Mouse (Mus musculus) forebrain, embryonic 13.5 days (tissue): ENCODE measurements around the gene Cop1. TPM values are rescaled to one million over a fixed set of nuclear protein-coding genes. Genes with fewer than 3 reads are reported as not detected.
A peak's percentile ranks its signal among the peaks of the same experiment; 100 is the strongest.

Experiments used
- ATAC-seq: fragments of 200-750 bp; cut with Nextera tagmentation; 2 replicates; pipeline ENCODE4 v1.8.0; 2017
- H3K27ac ChIP-seq: fragments of 300-500 bp; sonication (generic); 2 replicates; pipeline ENCODE4 v1.5.1; 2015; ENCODE audit warnings: inconsistent platforms, mild to moderate bottlenecking, moderate library complexity
- H3K27me3 ChIP-seq: fragments of 300-500 bp; sonication (generic); 2 replicates; pipeline ENCODE4 v1.6.1; 2015; ENCODE audit warnings: mild to moderate bottlenecking, inconsistent platforms
- H3K36me3 ChIP-seq: fragments of 300-500 bp; sonication (generic); 2 replicates; pipeline ENCODE4 v1.6.1; 2015; ENCODE audit warnings: mild to moderate bottlenecking, inconsistent platforms; ENCODE audit not compliant: poor library complexity, severe bottlenecking
- H3K4me1 ChIP-seq: fragments of 300-500 bp; sonication (generic); 2 replicates; pipeline ENCODE4 v1.6.1; 2015; ENCODE audit warnings: inconsistent platforms
- H3K4me2 ChIP-seq: fragments of 300-500 bp; sonication (generic); 2 replicates; pipeline ENCODE4 v1.6.1; 2015; ENCODE audit warnings: inconsistent platforms, mild to moderate bottlenecking, moderate library complexity
- H3K4me3 ChIP-seq: fragments of 300-500 bp; sonication (generic); 2 replicates; pipeline ENCODE4 v1.5.1; 2015; ENCODE audit warnings: mild to moderate bottlenecking, inconsistent platforms
- H3K9ac ChIP-seq: fragments of 300-500 bp; sonication (generic); 2 replicates; pipeline ENCODE4 v1.6.1; 2015; ENCODE audit warnings: mild to moderate bottlenecking, inconsistent platforms
- H3K9me3 ChIP-seq: fragments of 300-500 bp; sonication (generic); replicated peaks from 2 replicates; pipeline ENCODE4 v1.6.1; 2016; ENCODE audit warnings: inconsistent platforms
- WGBS: fragments of 180-500 bp; shearing (Covaris S2); methylation state at CpG from one replicate; pipeline ENCODE4 v1.1.7; 2015; 5-methylcytosine and 5-hydroxymethylcytosine counted together
- polyA plus RNA-seq: library from polyadenylated mRNA; unstranded; fragments of >200 nt; fragmentation: Nextera tagmentation; extraction: Ambion mirVana; gene quantifications from 2 replicates; pipeline ENCODE4 v1.2.1, GENCODE M21; 2015

Cop1 gene
- polyA plus RNA-seq, 1 experiment from 2014 or later = 21.4 TPM

DNA sequence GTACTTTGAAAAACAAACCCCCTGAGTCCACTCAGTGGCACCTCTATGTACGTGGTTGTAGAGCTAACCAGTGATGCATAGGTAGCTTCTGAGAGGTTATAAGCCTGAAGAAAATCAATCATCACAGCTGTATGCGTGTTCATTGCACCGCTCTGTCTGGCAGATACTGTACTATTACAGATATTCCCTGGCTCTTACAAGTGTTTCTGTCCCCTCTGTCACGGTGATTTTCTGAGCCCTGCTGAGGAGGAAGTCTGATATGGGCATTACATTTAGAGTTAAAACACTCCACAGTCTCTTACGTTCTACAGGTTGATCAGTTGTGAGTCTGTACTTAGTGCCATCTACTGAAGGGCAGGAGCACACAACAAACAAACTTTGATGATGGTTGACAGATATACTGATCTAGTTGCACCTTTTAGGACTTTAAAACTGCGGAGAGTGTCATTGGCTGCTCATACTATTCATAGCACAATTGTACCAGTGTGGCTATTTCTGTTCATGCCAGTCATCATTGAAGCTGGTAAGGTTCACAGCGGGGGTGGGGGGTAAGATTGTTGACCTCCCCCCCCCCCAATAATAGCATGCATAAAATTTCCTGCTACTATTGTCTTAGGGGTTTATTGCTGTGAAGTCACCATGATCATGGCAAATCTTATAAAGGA is 69.4 kb downstream of the Cop1 start:
- ATAC-seq = no peak
- Histone ChIP-seq H3K4me3 (no peak overlapping the region), H3K4me2 (no peak overlapping the region), H3K9ac (no peak overlapping the region), H3K27me3 (no peaks in the 10 kb centered on the region), H3K36me3 (peaks cover 6% of the 10 kb centered on the region; the same call in 1 of the 2 replicates), H3K9me3 (no peaks in the 10 kb centered on the region), H3K27ac (no peak overlapping the region), H3K4me1 (no peaks in the 10 kb centered on the region)
- 94% methylated on average over 7 of the region's 7 CpGs for WGBS

DNA sequence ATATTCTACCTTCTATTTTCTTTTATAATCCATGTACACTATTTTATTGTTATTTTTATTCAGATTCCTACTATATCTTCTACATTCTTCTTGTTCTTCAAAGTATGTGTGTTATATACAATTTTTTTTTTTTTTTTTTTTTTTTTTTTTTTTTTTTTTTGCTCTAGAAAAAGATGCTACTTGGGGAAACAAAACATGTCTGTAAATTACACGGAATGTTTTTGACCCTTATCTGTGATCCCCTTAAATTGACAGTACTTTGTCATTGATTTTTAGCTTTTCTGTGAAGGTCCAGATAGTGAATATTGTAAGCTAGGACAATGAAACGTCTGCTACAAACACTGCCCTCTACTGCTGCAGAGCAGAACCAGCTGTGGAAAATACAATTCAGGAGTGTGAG is 81.5 kb downstream of the Cop1 start:
- WGBS = 72% methylated on average over 2 of the region's 2 CpGs
- Histone ChIP-seq H3K9ac (no peak overlapping the region), H3K36me3 (peaks cover 5% of the 10 kb centered on the region; the same call in 1 of the 2 replicates), H3K4me2 (no peak overlapping the region), H3K4me1 (no peaks in the 10 kb centered on the region), H3K9me3 (no peaks in the 10 kb centered on the region), H3K27ac (no peak overlapping the region), H3K27me3 (no peaks in the 10 kb centered on the region), H3K4me3 (no peak overlapping the region)
- ATAC-seq = no peak

GRCm38 (mm10) chr1:159322586-159322985 is 90.5 kb downstream of the Cop1 start:
- WGBS = 92% methylated on average over 1 of the region's 1 CpGs
- no peak overlapping the region for H3K4me2 ChIP-seq
- H3K36me3 ChIP-seq = peaks cover 17% of the 10 kb centered on the region; the same call in 1 of the 2 replicates
- no peak for ATAC-seq
- no peaks in the 10 kb centered on the region for H3K27me3 ChIP-seq
- no peak overlapping the region for H3K9ac ChIP-seq
- H3K27ac ChIP-seq = no peak overlapping the region
- no peak overlapping the region for H3K4me3 ChIP-seq
- no peaks in the 10 kb centered on the region for H3K9me3 ChIP-seq
- no peaks in the 10 kb centered on the region for H3K4me1 ChIP-seq

GRCm38 (mm10) chr1:159331008-159331407 is 98.9 kb downstream of the Cop1 start:
- no peaks in the 10 kb centered on the region for H3K9me3 ChIP-seq
- no peak overlapping the region for H3K4me3 ChIP-seq
- H3K4me2 ChIP-seq = no peak overlapping the region
- peaks cover 49% of the 10 kb centered on the region for H3K36me3 ChIP-seq
- ATAC-seq = peak; percentile 69; the same call in 1 of the 2 replicates
- no peaks in the 10 kb centered on the region for H3K27me3 ChIP-seq
- no peak overlapping the region for H3K27ac ChIP-seq
- 69% methylated on average over 4 of the region's 4 CpGs for WGBS
- H3K4me1 ChIP-seq = no peaks in the 10 kb centered on the region
- H3K9ac ChIP-seq = no peak overlapping the region

- Histone ChIP-seq H3K27ac (no peak overlapping the region), H3K9me3 (no peaks in the 10 kb centered on the region), H3K27me3 (no peaks in the 10 kb centered on the region), H3K4me2 (no peak overlapping the region), H3K4me3 (no peak overlapping the region), H3K4me1 (no peaks in the 10 kb centered on the region), H3K36me3 (peaks cover 53% of the 10 kb centered on the region), H3K9ac (no peak overlapping the region)
- WGBS = 91% methylated on average over 4 of the region's 4 CpGs
- no peak for ATAC-seq
These were observed 102.0 kb downstream of the Cop1 start for GRCm38 (mm10) chr1:159334157-159334556.

- Histone ChIP-seq H3K4me1 (no peaks in the 10 kb centered on the region), H3K36me3 (peaks cover 49% of the 10 kb centered on the region), H3K27me3 (no peaks in the 10 kb centered on the region), H3K4me2 (no peak overlapping the region), H3K9ac (no peak overlapping the region), H3K27ac (no peak overlapping the region), H3K9me3 (no peaks in the 10 kb centered on the region), H3K4me3 (no peak overlapping the region)
- ATAC-seq = no peak
- 68% methylated on average over 2 of the region's 2 CpGs for WGBS
These were observed 110.2 kb downstream of the Cop1 start for GRCm38 (mm10) chr1:159342355-159342754.

DNA sequence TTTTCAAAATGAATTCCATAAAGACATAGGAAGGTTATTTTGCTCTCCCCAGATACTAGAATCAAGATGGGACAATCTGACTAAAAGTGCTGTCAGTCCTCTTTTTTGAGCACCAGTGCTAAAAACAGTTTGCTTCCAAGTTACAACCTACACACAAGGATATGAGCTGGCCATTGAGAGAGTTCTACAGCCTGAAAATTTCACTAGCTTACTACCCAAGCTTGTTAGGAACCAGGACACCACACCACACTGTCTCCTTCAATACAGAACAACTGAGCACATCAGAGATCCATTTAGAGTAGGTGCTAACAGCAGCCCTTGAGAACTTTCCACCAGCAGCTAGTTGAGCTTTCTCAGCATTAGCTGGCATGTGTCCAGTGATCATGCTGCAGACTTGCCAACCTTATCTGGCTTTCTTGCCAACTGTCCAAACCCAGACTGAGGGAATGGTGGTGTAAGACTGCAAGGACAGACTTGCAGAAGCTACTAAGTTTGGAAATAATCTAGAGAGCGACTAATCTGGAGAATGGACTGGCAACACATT is 123.0 kb downstream of the Cop1 start:
- no peak overlapping the region for H3K9ac ChIP-seq
- H3K4me2 ChIP-seq = no peak overlapping the region
- 94% methylated on average over 1 of the region's 1 CpGs for WGBS

DNA sequence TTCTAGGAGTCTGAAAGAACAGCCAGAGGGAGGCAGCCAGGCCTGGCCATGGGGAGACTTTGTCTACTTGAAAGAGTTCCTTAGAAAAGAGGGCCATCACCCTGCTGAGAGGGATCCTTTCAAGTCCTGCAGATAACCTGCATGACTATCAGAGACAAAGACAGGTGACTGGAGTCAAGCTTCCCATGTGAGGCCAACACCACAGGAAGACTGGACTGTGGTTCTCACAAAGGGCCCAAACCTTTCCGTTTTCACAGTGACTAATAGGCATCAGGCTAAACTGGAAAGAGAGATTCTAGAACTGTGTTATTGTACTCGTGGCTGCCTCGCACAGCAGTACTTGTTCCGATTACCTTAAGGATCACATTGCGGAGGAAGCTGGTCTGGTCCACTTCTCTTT is 126.6 kb downstream of the Cop1 start:
- H3K4me1 ChIP-seq = no peaks in the 10 kb centered on the region
- WGBS = 62% methylated on average over 5 of the region's 5 CpGs
- peaks cover 2% of the 10 kb centered on the region; the same call in 1 of the 2 replicates for H3K9me3 ChIP-seq
- no peak overlapping the region for H3K9ac ChIP-seq
- no peak overlapping the region for H3K27ac ChIP-seq
- H3K4me3 ChIP-seq = no peak overlapping the region
- no peak overlapping the region for H3K4me2 ChIP-seq
- peak; percentile 30 for ATAC-seq
- H3K36me3 ChIP-seq = peaks cover 17% of the 10 kb centered on the region
- no peaks in the 10 kb centered on the region for H3K27me3 ChIP-seq

More for the DNA sequence above, 123.0 kb downstream of the Cop1 start:
- no peak overlapping the region for H3K4me3 ChIP-seq
- H3K9me3 ChIP-seq = peaks cover 1% of the 10 kb centered on the region; the same call in 1 of the 2 replicates
- no peak overlapping the region for H3K27ac ChIP-seq
- no peak for ATAC-seq
- no peaks in the 10 kb centered on the region for H3K4me1 ChIP-seq
- H3K27me3 ChIP-seq = no peaks in the 10 kb centered on the region
- H3K36me3 ChIP-seq = peaks cover 44% of the 10 kb centered on the region

DNA sequence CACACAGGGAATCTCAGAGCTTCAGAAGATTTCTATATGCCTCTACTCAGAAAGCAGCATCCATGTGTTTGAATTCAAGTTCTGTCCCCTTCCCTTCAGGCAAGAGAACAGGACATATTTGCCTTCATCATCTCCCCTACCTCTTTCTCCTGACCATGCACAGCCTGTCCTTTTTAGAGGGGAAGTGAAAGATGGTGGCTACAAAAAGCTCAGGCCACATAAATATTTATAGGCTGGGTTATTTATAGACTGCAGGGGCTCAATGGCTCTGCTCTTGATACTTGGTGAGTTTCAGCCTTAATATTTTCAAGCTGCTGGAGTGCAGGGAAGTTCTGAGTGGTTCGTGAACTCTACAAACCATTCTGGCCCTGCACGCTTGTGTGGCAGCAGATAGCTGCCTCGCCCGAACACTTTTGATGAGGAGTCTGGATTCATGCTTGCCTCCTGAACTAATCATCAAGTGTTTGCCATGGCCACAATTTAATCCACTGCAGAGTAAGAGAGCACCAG is 139.8 kb downstream of the Cop1 start:
- Histone ChIP-seq H3K9me3 (no peaks in the 10 kb centered on the region), H3K4me1 (no peaks in the 10 kb centered on the region), H3K4me2 (no peak overlapping the region), H3K9ac (no peak overlapping the region), H3K27me3 (no peaks in the 10 kb centered on the region), H3K4me3 (no peak overlapping the region), H3K36me3 (no peaks in the 10 kb centered on the region), H3K27ac (no peak overlapping the region)
- WGBS = 88% methylated on average over 4 of the region's 4 CpGs
- no peak for ATAC-seq

DNA sequence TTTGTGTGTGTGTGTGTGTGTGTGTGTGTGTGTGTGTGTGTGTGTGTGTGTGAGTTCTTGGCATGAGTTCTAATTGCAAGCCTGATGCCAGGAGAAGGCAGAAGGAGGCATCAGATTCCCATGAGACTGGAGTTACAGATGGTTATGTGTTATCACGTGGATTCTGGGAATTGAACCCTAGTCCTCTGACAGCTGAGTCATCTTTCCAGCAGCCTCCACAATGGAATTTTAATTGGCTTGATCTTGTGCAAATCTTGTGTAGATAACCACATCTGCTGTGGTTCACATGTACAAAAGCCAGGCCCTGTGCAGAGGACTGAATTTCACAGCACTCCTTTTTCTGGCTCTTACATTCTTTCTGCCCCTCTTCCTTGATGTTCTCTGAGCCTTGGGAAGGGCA is 150.1 kb downstream of the Cop1 start:
- 57% methylated on average over 1 of the region's 1 CpGs for WGBS
- no peaks in the 10 kb centered on the region for H3K27me3 ChIP-seq
- H3K9me3 ChIP-seq = no peaks in the 10 kb centered on the region; the same call in 1 of the 2 replicates
- no peak overlapping the region for H3K9ac ChIP-seq
- H3K27ac ChIP-seq = no peak overlapping the region
- no peaks in the 10 kb centered on the region for H3K4me1 ChIP-seq
- ATAC-seq = no peak
- H3K4me3 ChIP-seq = no peak overlapping the region
- H3K4me2 ChIP-seq = no peak overlapping the region
- no peaks in the 10 kb centered on the region for H3K36me3 ChIP-seq

GRCm38 (mm10) chr1:159382916-159383315 is 150.8 kb downstream of the Cop1 start:
- Histone ChIP-seq H3K4me1 (no peaks in the 10 kb centered on the region), H3K9me3 (no peaks in the 10 kb centered on the region; the same call in 1 of the 2 replicates), H3K27me3 (no peaks in the 10 kb centered on the region), H3K4me2 (no peak overlapping the region), H3K36me3 (no peaks in the 10 kb centered on the region), H3K27ac (no peak overlapping the region), H3K4me3 (no peak overlapping the region), H3K9ac (no peak overlapping the region)
- ATAC-seq = no peak
- WGBS = 91% methylated on average over 2 of the region's 2 CpGs

DNA sequence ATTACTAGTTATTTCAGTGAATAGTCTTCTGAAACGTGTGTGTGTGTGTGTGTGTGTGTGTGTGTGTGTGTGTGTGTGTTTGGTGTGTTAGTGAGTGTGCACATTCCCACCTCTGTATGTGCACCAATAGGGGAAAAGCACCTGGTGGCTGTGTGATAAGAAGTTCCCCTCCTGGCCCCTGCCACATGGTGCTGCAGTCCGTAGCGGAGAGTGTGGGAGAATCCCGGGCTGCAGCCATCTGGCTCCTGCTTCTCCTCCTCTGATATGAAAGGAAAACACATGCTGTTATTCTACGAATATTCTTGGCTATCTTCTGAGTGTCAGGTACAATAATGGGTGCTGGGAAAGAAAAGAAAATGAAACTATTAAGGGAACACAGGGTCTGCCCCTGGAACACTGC is 154.3 kb downstream of the Cop1 start:
- H3K9me3 ChIP-seq = no peaks in the 10 kb centered on the region; the same call in 1 of the 2 replicates
- no peaks in the 10 kb centered on the region for H3K4me1 ChIP-seq
- no peak overlapping the region for H3K4me3 ChIP-seq
- H3K36me3 ChIP-seq = no peaks in the 10 kb centered on the region
- no peak overlapping the region for H3K9ac ChIP-seq
- no peaks in the 10 kb centered on the region for H3K27me3 ChIP-seq
- peak; percentile 53 for ATAC-seq
- WGBS = 51% methylated on average over 5 of the region's 5 CpGs
- H3K4me2 ChIP-seq = no peak overlapping the region
- no peak overlapping the region for H3K27ac ChIP-seq
